Mouse (Mus musculus) gastrocnemius, postnatal 25 days (tissue): ENCODE results near the gene Ccl8. TPM values are rescaled to one million over a fixed set of nuclear protein-coding genes. Genes with fewer than 3 reads are reported as not detected.

Experiments used
- DNase-seq: peaks from one replicate; pipeline ENCODE4 v3.0.0; 2022
- long read RNA-seq, 2 experiments: library from polyadenylated mRNA; stranded (forward); transcript quantifications; one replicate each; pipeline ENCODE4 v2.0.0; 2021
- total RNA-seq, 2 experiments: library from RNA; stranded (reverse); gene quantifications; 1 replicate in 1 of 2; 2 replicates in 1 of 2; pipeline ENCODE4 v1.2.3; 2021

Gene Ccl8
- total RNA-seq, result under 1 TPM in 1 of 2 experiments, not detected in 1; 0.61 TPM
- long read RNA-seq, experiment 1, partial matches to known transcripts, result 3 of 3 reads
- long read RNA-seq, experiment 1, other reads (novel, unspliced or antisense), result 0 of 3 reads
- long read RNA-seq, experiment 2, partial matches to known transcripts, result 5 of 5 reads
- long read RNA-seq, experiment 2, other reads (novel, unspliced or antisense), result 0 of 5 reads

DNA sequence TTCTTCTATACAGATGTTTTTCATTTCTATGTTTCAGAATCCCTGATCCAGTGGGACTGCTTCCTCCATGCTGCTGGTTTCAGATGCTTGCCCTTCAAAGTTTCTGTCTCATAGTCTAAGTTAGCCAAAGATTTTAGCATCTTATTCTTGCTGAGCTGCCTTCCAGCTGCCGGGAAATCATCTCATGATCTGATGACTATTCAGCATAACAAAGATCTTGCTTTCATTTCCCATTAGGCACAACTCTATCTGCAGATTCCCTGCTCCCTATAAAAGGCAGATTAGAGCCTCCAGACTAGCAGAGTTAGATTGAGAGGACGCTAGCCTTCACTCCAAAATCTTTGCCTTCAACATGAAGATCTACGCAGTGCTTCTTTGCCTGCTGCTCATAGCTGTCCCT lies at the start of gene Ccl8:
Ccl8 (plus strand) TSS at position 301 of the 400 bp plus-strand sequence.
- DNase-seq, result no peak

DNA sequence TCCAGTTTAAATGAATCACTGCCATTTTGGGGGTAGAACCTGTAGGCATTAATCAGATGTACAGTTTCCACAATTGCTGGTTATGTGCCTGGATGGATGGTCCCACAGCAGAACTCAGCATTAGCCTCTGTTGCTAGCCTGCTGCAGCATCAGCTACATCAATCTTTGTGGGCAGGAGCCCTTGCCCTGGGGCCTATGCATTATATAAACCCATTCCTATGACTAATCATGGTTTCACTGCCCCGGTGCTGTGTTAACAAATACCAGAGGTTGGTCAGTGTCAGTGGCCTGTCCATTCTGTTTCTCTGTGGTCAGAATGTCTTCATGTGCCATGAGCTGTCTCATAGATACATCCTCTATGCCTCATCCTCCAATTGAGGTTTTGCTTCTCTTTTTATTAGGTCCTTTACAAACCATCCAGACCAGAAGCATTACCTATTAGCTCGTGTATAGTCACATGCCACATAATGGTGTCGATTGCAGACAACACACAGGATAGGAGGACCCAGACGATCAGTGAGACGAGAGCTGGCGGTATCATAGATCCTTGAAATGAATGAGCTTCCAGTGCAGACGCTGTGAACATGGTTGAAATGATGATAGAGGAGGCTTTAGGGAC lies 47.9 kb upstream of the Ccl8 start:
- DNase-seq, result no peak

GRCm38 (mm10) chr11:82071076-82071475 lies 43.9 kb upstream of the Ccl8 start:
- peak; percentile 35 for DNase-seq

- DNase-seq, result no peak
Measured at GRCm38 (mm10) chr11:82072374-82072773, 42.6 kb upstream of the Ccl8 start.

DNA sequence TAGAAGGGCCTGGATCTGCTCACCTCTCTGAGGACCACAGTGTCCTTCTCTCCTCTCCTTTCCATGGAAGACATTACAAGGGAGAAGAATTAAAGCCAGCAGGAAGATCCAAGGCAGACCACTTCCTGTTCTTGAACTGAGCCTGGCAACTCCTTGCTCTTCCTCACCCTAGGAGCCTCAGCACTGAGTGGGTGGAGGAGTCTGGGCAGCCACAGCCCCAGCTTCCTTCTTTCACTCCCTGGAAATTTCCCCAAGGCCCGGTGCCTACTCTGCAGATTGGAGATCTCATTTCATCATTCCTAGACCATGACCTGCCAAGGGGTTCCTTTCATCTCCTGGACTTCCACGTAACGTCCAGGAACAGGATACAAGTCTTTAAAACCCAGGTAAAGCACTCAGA lies 42.0 kb upstream of the Ccl8 start:
- DNase-seq, result no peak

DNA sequence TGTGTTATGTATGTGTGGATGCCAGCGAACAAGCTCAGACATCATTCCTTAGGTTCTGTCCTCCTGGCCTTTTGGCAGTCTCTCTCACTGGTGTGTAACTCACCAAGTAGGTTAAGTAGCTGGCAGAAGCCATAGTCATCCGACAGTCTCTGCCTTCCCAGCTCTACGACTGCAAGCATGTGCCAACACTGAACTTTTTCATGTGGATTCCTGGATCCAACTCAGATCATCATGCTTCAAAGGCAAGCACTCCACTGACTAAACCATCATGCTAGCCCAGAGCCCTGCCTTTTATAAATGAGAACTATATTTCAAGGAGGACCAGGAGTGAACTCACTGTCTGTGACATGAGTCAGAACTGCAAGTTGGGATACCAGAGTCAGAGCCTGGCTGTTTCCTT lies 41.3 kb upstream of the Ccl8 start:
- no peak for DNase-seq

- no peak for DNase-seq
Measured at GRCm38 (mm10) chr11:82077031-82077430, 38.0 kb upstream of the Ccl8 start.

- no peak for DNase-seq
Measured at GRCm38 (mm10) chr11:82078136-82078730, 36.8 kb upstream of the Ccl8 start.

DNA sequence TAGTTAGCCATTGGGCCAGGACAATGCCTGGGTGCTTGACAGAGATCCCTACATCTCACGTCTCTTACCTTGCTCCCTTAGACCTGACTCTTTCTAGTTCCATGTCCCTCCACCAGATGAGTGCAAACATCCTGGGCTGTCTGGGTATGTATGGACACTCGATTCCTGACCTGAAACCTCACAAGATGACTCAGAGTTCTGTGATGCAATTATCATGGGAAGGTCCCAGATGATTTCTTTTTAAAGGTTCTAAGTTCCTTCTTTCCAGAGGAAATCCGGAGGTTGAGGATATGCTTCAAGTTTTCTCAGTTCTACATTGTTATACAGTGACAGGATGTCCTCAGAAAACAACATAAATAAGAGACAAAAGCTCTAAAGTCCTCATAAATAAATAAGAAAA lies 34.1 kb upstream of the Ccl8 start:
- DNase-seq, result no peak

- no peak for DNase-seq
Measured at GRCm38 (mm10) chr11:82084360-82084759, 30.6 kb upstream of the Ccl8 start.

GRCm38 (mm10) chr11:82099511-82100323 lies 15.3 kb upstream of the Ccl8 start:
- no peak for DNase-seq

DNA sequence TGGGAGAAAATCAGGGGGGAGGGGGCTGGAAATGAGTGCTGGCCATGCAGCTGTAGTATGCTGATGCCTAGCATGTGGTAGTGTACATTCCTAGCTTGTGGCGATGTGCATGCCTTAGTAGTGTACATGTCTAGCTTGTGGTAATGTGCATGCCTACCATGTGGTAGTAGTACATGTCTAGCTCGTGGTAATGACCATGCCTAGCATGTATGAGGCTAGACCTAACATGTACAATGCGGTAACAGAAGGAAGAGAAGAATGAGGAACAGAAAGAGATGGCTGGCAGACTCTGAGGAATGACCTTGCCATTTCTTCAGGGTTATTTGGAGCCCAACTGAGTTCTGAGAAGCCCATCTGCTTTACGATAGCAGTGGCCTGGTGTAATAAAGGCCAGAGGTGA lies 13.9 kb upstream of the Ccl8 start:
- DNase-seq, result no peak

DNA sequence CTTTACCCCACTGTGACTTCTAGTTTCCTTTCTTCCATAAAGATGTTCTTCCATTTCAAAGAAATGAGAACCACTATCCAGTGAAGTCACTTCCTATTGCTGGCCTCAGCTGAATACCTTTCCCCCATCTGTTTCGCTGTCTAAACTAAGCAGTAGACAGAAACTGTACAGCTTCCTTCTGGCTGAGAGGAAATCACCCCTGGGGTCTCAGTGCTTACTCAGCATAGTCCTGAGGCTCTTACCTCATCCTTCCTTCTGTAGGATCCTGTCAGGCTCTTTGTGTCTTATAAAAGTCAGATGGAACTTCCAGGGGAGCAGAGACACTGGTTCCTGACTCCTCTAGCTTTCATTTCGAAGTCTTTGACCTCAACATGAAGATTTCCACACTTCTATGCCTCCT lies 13.5 kb upstream of the Ccl8 start, which contains the start of gene Ccl12:
Ccl12 (plus strand) TSS at position 317 of the 400 bp plus-strand sequence.
- DNase-seq, result no peak

DNA sequence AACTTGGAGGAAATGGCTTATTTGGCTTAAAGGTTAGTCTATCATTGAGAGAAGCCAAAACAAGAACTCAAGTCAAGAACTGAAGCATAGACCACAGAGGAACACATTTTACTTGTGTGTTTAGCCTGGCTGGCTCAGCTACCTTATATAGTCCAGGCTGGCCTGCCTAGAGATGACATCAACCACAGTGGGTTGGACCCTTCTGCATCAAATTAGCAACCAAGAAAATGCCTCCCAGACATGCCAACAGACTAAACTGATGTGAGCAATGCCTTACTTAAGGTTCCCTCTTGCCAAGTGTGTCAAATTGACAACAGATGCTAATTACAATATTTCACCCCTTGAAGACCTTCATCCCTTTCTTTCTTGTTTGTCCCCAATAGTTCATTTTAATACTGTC lies 5.4 kb upstream of the Ccl8 start:
- no peak for DNase-seq

- no peak for DNase-seq
Measured at GRCm38 (mm10) chr11:82110372-82111248, 4.4 kb upstream of the Ccl8 start.

GRCm38 (mm10) chr11:82116041-82116440 lies 1.1 kb downstream of the Ccl8 start:
- DNase-seq, result no peak

DNA sequence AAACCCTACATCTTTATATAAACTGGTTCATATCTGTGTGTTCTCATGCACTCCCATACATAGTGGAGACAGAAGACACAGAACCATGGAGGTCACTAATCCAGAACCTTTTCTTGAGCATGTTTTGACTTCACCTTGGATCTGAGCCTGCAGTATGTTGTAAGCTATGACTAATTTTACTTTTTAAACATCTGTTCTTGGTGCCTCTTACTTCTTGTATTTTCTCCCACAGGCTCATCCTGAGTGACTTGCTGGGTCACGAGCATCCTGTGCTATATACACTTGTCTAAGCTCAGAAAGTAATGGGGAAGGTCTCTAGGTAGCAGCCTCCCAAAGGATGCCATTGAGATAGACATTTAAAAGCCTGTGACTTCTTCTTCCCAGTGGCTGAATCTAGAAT lies 18.0 kb downstream of the Ccl8 start:
- DNase-seq, result no peak

GRCm38 (mm10) chr11:82136196-82136595 lies 21.2 kb downstream of the Ccl8 start:
- no peak for DNase-seq

DNA sequence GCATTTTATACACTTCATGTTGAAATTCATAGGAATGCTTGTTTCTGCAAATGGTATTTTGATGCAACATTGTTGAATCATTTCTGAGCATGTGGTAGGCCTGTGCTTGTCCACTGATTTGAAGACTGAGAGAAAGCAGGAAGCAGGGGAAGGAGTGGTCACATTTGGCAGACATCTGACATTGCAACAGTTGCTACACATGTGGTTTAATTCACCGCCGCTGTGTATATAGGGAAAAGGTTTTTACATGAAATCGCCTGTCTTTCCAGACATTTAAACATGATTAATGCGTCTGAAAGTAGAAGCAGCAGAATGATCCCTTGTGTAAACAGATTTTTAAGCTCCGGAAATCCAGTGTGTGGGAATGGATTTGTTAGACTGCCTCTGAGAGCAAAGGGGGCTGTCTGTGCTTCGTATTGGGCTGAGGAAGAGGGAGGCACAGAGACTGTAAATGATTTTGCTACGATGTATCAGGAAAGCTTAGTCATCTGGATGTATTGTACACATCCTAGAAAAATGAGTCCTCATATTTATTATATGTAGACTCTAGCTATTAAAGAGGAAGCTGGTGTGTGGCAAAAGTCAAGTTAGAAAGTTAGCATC lies 24.6 kb downstream of the Ccl8 start:
- no peak for DNase-seq

DNA sequence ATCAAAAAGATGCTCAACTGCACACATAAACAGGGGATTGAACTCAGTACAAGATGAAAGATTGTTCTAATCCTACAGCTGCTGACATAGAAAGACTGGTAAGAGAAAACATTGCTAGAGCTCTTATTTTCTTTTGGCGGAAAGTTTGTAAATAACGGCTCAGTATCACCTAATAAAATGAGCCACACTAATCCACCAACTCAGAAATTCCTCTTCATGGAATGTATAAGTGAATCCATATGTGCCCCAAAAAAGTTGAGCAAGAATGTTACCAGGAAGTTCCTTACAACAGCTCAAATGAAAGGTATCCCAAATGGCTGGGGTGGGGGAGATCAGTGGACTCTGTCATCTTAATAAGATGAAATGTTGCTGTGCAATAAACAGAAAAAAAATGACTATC lies 44.1 kb downstream of the Ccl8 start:
- DNase-seq, result no peak

GRCm38 (mm10) chr11:82163285-82163684 lies 48.3 kb downstream of the Ccl8 start:
- no peak for DNase-seq
